Mouse (Mus musculus) kidney, adult 11 months (tissue): ENCODE data around the gene Gm49378.
A peak's percentile ranks its signal among the peaks of the same experiment; 100 is the strongest.

ENCODE experiments used
- DNase-seq: peaks from one replicate; pipeline ENCODE4 v3.0.0; 2022

Gene Gm49378

GRCm38 (mm10) chr14:55629312-55629711 lies 8.4 kb downstream of the Gm49378 start:
- DNase-seq = peak; percentile 30

- DNase-seq = no peak
These were observed 9.4 kb downstream of the Gm49378 start for GRCm38 (mm10) chr14:55628077-55628827.

DNA sequence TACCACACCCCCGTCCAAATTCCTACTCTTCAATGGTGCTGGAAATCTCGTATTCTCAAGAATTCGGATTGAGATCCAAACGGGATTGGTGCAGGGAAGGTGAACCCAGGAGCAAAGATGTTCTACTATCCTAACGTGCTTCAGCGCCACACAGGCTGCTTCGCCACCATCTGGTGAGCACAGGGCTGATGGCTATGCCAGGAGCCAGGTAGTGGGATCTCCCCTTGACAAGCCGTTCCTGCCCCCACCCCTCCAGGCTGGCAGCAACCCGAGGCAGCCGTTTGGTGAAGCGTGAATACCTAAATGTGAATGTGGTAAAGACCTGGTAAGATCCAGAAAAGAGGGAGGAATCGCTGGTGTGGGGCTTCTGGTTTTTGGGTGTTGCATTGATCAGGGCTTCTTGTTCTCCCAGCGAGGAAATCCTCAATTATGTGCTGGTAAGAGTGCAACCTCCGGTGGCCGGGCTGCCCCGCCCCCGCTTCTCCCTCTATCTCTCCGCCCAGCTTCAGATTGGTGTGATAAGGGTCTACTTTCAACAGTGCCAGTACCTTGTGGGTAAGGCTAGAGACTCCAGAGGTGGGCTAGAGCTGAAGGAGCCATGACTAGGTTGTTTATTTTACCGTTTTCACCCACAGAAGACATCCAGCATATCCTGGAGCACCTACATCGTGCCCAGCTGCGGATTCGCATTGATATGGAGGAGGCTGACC lies 19.1 kb downstream of the Gm49378 start:
- no peak for DNase-seq

GRCm38 (mm10) chr14:55617822-55618221 lies 19.9 kb downstream of the Gm49378 start, which contains the start of gene Rec8:
TSS of gene Rec8 (plus strand) at chr14:55618037.
- DNase-seq = peak; percentile 69

DNA sequence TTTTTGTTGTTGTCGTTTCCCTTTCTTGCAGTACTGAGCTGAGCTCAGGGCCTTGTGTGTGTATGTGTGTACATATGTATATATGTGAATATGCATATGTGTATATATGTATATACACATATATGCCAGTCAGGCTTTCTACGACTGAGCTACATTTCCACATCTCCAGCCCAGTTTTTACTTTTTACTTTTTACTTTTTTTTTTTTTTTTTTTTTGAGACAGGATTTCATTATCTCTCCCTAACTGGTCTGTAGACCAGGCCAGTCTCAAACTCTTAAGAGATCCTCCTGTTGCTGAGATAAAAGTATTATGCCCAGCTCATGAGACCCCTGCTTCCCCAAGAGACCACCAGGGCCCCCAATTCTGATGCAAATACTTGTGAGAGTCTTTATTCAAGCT lies 20.9 kb downstream of the Gm49378 start:
- no peak for DNase-seq

DNA sequence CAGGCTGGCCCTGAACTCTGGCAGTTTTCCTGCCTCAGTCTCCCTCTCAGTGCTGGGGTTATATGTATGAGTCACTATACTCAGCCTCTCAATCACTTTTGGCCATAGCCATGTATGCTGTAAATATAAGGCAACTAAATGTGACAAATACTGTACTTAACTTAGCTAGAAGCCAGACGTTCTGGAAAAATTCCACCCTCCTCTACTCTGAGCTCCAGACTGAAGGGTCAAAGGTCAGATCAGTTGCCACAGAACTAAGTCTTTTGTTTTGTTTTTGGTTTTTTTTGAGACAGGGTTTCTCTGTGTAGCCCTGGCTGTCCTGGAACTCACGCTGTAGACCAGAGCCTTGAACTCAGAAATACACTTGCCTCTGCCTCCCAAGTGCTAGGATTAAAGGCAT lies 21.8 kb downstream of the Gm49378 start:
- DNase-seq = no peak

- no peak for DNase-seq
These were observed 23.0 kb downstream of the Gm49378 start for GRCm38 (mm10) chr14:55614565-55615178.

GRCm38 (mm10) chr14:55613346-55613745 lies 24.3 kb downstream of the Gm49378 start:
- no peak for DNase-seq

DNA sequence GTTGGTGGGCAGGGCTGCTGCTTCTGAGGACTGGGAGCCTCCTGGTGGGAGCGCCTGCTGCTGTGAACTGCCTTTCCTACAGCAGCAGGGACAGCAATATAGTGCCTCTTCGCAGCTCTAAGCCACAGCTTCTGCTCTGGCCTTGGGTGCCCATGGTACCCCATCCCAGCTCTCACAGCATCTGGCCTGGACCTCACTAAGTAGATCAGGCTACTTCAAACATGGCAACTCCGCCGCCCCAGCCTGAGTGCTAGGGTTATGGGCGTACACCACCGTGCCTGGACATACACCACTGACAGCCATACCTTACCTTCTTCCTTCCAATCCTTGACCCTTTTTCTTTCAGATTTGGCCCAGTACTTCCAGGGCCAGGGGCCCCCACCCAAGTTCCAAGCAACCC lies 29.4 kb downstream of the Gm49378 start:
- no peak for DNase-seq

- DNase-seq = no peak
These were observed 31.8 kb downstream of the Gm49378 start for GRCm38 (mm10) chr14:55605743-55606459.

DNA sequence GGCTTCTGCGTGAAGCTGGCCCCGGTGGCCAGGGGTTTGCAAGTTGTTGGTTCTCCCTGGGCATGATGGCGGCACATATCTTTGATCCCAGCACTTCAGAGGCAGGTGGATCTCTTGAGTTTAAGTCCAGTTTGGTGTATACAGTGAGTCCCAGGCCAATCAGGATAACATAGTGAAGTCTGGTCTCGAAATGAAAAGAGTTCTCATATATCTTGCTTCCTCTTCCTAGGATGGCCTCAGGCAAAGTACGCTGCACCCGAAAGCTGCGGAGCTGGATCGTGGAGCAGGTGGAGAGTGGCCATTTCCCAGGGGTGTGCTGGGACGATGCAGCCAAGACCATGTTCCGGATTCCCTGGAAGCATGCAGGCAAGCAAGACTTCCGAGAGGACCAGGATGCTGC lies 32.9 kb downstream of the Gm49378 start:
- DNase-seq = no peak

DNA sequence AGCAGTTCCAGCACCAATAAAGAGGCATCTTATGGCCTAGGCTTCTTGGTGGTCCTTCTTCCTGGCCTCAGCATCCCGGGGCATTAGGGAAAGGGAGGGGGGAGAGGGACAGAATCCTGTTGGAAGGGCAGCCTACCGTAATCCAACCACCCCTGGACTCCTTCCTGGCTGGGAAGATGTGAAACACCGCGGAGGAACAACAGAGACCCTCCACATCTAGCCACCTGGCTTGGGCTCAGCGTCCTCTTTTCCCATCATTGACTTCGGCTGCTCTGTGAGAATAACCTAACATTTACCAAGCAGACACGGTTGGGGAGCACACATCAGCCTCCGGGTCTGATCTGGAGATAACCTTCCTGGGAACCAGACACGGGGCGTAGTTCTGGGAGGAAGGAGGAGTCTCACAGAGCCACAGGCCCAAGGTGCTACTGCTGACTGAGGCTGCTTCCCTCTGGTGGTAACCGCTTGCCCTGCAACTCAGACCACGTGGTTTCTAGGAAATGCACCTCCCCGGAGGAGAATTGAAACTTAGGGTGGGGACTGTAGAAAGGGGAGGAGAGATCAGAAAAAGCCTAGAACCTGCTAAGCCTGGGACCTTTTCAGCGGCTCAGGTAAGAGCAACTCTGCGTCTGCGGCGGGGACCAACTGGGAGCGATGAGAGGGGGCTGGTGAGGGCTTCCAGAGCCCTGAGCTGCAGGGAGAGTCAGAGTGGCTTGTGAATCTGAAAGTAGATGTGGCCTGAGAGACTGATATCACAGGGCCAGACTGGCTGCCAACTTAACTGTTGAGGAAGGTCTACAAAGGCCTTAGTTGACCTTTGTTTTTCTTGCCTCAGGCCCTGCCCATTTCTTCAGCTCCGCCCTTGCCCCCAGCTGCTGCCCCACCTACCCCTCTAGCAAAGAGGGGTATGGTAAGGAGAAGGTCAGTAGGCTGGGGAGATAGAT lies 33.8 kb downstream of the Gm49378 start:
- peak; percentile 96 for DNase-seq

GRCm38 (mm10) chr14:55603271-55603632 lies 34.4 kb downstream of the Gm49378 start, which contains the start of gene Irf9:
TSS of gene Irf9 (plus strand) at chr14:55603571.
- no peak for DNase-seq

DNA sequence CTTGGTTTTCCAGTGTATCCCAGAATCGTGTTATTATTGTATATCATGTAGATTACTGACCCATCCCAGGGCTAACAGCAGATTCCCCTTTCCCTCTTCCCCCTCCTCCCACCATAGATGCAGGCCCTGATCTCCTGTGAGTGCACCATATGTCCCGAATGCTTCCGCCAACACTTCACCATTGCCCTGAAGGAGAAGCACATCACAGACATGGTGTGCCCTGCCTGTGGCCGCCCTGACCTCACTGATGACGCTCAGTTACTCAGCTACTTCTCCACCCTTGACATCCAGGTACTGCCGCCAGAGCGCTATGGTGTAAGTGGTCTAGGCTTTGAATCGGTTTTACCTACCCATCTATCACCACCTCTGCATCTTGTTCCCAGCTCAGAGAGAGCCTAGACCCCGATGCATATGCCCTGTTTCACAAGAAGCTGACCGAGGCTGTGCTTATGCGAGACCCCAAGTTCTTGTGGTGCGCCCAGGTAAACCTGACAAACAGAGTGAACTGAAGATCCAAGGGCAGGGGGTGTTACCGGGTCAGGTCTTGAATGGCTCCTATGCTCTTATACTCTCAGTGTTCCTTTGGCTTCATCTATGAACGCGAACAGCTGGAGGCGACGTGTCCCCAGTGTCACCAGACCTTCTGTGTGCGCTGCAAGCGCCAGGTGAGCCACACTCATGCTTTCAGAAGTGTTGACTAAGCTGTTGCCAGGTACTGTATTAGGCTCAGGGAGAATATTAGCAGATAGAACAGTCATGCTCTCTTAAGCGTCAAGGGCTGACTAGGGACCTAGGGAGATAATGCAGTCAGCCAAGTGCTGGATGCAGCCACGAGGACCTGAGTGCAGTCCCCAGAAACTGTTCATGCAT lies 38.9 kb downstream of the Gm49378 start:
- no peak for DNase-seq

GRCm38 (mm10) chr14:55596036-55596690 lies 41.5 kb downstream of the Gm49378 start:
- no peak for DNase-seq

DNA sequence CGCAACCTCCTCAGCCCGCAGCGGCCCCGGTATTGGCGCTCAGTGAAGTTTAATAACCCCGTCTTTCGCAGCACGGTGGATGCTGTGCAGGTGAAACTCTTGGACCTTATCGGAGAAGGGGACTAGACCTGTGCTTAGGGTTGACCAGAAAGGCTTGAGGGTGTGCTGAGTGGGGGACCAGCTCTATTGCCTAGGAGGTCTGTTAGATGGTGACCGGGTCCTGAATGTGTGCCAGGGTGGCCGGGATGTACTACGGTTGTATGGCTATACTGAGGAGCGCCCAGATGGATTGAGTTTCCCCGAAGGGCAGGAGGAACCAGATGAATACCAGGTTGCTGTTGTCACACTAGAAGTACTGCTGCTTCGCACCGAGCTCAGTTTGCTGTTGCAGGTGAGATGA lies 45.5 kb downstream of the Gm49378 start:
- DNase-seq = no peak

DNA sequence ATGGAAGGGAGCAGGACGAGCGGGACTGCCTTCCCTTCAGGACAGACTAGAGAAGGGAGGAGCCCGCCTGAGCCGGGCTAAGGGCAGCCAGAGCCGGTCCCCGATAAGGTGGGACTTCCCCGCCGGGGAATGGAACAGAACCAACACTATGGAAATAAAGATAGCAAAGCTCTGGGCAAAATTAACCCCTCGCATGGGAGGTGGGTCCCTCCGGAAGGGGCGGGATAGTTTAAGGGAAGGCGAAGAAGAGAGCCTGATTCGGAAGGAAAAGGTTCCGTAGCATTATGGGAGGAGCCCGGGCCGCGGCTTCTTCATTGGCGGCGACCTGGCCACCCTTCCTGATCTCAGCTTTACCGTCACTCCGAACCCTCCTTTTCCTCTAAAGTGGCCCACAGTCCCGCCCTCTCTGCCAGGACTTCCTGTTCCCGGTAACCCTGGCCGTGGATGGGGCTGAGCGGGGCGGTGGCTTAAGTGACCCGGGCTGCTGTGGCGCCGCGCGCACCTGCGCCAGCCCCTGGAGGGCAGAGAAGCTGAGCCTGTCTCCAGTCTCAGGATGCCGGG lies 46.3 kb downstream of the Gm49378 start, which contains the start of gene Rnf31:
TSS of gene Rnf31 (plus strand) at position 378 of the 561 bp plus-strand sequence.
- DNase-seq = peak; percentile 98

DNA sequence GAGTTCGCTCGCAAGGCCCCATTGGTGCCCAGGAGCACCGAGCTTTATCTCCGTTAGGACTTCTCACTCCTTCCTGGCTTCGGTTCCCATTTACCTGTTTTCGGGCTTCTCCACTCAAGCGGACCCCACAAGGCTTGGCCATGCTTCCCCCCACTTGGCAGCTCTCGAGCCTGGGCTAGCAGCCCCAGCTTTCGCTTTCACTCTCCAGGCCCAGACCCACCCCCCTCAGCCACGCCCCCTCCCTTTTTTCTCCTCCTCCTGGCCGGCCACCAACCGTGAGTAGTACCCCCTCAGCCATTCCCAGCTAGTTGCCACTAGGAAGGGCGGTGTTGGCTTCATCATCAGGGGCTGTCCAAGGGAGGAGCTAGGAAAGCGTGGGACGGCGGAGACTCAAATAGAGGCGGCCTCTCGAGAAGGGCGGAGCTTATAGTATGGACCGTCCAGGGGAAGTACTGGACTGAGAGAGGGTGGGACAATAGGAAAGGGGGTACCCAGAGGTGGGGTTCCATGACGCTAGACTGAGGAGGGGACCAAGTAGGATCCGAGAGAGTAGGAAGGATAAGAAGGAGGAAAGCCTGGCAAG lies 46.9 kb downstream of the Gm49378 start, which contains the start of gene Psme2:
TSS of gene Psme2 (minus strand) at position 366 of the 583 bp plus-strand sequence.
- peak; percentile 98 for DNase-seq

GRCm38 (mm10) chr14:55589771-55590448 lies 47.8 kb downstream of the Gm49378 start:
- no peak for DNase-seq
